Mouse (Mus musculus) gastrocnemius, postnatal 25 days (tissue): Measurements from ENCODE around the gene Hdgf. TPM values are rescaled to one million over a fixed set of nuclear protein-coding genes. Genes with fewer than 3 reads are reported as not detected.

ENCODE experiments used
- DNase-seq: peaks from one replicate; pipeline ENCODE4 v3.0.0; 2022
- total RNA-seq, 2 experiments: library from RNA; stranded (reverse); gene quantifications; 1 replicate in 1 of 2; 2 replicates in 1 of 2; pipeline ENCODE4 v1.2.3; 2021

Hdgf gene
- total RNA-seq, 2 experiments from 2014 or later, result 167 to 171 TPM

- no peak for DNase-seq
Measured at GRCm38 (mm10) chr3:87909874-87910273, 3.8 kb downstream of the Hdgf start.

- DNase-seq, result peak; percentile 82
Measured at GRCm38 (mm10) chr3:87910573-87911141, 4.5 kb downstream of the Hdgf start.

- DNase-seq, result no peak
Measured at GRCm38 (mm10) chr3:87913491-87913890, 7.4 kb downstream of the Hdgf start.

- DNase-seq, result no peak
Measured at GRCm38 (mm10) chr3:87913891-87914290, 7.8 kb downstream of the Hdgf start.

GRCm38 (mm10) chr3:87916990-87917389 lies 10.9 kb downstream of the Hdgf start:
- DNase-seq, result no peak

- no peak for DNase-seq
Measured at GRCm38 (mm10) chr3:87918551-87918950, 12.4 kb downstream of the Hdgf start.

- peak; percentile 72 for DNase-seq
Measured at GRCm38 (mm10) chr3:87919336-87920108, 13.4 kb downstream of the Hdgf start, which contains the start of gene Mrpl24. Mrpl24 (plus strand) TSS chr3:87919506.

GRCm38 (mm10) chr3:87920270-87920943 lies 14.3 kb downstream of the Hdgf start:
- DNase-seq, result no peak

- no peak for DNase-seq
Measured at GRCm38 (mm10) chr3:87924996-87925395, 18.9 kb downstream of the Hdgf start.

GRCm38 (mm10) chr3:87927452-87927851 lies 21.3 kb downstream of the Hdgf start:
- no peak for DNase-seq

- no peak for DNase-seq
Measured at GRCm38 (mm10) chr3:87929341-87930077, 23.4 kb downstream of the Hdgf start.

- DNase-seq, result peak; percentile 96
Measured at GRCm38 (mm10) chr3:87930078-87930795, 24.1 kb downstream of the Hdgf start, which contains the start of the genes Isg20l2 and Rrnad1. Isg20l2 (plus strand) TSS chr3:87930314. Rrnad1 (minus strand) TSS chr3:87930717.

- no peak for DNase-seq
Measured at GRCm38 (mm10) chr3:87934026-87934425, 27.9 kb downstream of the Hdgf start.

GRCm38 (mm10) chr3:87934501-87934900 lies 28.4 kb downstream of the Hdgf start:
- DNase-seq, result no peak

- DNase-seq, result no peak
Measured at GRCm38 (mm10) chr3:87935201-87935600, 29.1 kb downstream of the Hdgf start.

- peak; percentile 37 for DNase-seq
Measured at GRCm38 (mm10) chr3:87935776-87936175, 29.7 kb downstream of the Hdgf start.

GRCm38 (mm10) chr3:87940611-87941010 lies 34.5 kb downstream of the Hdgf start:
- no peak for DNase-seq

GRCm38 (mm10) chr3:87942471-87942870 lies 36.4 kb downstream of the Hdgf start:
- no peak for DNase-seq

- DNase-seq, result no peak
Measured at GRCm38 (mm10) chr3:87943586-87943985, 37.5 kb downstream of the Hdgf start.

GRCm38 (mm10) chr3:87944838-87945600 lies 38.9 kb downstream of the Hdgf start:
- DNase-seq, result peak; percentile 42
